Mouse (Mus musculus): ENCODE results near the gene Aspdh. TPM values are rescaled to one million over a fixed set of nuclear protein-coding genes. Genes with fewer than 3 reads are reported as not detected.

Gene Aspdh
- total RNA-seq, 2 experiments from 2014 or later: not detected

DNA sequence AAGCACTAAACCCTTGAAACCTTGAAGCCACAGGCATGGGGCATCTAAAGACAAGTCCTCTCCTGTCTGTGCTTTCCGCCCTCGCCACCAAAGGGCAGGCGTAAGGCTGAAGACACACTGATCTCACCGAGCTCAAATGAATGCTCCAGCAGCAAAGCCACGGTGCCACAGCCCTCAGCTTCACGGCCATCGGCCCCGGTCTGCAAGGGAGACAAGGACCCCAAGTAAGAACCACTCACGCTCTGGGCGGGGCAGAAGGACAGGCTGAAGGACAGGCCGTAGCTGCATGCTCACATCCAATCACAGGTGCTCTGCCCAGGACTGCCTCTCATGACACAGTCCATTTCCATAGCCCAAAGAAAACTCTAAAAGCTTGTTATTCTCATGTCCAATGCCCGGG is 29.5 kb downstream of the Aspdh start:
- DNase-seq: peak in 1 of 2 experiments; percentile 16
- intact Hi-C loops (cut with DNase I): loop anchor here (5.0 kb wide), 1 partner anchor 58 kb away; the partner anchor contains the start of gene Nr1h2

GRCm38 (mm10) chr7:44495086-44495485 is 29.9 kb downstream of the Aspdh start:
- intact Hi-C loops (cut with DNase I): loop anchor here (5.0 kb wide), 1 partner anchor 57 kb away; the partner anchor contains the start of gene Nr1h2
- no peak for DNase-seq

DNA sequence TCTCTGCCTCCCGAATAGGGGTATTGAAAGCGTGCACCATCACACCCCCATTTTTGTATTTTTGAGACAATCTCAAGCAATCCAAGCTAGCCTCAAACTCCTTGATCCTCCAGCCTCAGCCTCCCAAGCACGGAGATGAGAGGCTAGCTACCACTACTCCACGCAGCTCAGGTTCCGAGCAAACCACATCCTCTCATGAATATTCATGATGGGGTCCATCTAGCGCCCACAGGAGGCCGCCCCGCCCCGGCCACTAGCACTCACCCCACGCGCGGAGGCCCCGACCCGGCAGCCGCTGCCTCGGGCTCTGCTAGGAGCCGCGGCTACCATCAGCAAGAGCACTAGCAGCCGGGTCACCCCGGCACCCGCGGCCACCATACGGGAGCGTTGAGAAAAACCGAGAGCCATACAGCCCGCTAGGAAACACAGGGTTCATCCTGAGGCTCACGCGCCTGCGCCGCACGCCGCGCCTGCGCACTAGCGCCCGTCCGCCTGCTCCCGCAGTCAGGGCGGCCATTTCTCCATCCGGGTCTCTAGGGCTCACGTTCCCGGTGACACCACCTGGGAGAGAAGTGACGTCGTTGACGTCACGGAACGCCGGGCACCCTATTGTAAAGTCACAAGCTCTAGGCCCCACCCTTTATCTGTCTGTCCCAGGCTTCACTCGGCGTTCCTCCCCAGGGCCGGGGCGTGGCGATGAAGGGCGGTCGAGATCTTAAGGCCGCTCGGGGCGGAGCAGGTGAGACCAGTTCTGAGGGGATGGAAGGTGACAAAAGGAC is 31.0 kb downstream of the Aspdh start, which contains the start of the genes Emc10 and Fam71e1:
Emc10 (minus strand) TSS at position 538 of the 779 bp plus-strand sequence.
Fam71e1 (plus strand) TSS at position 590 of the 779 bp plus-strand sequence.
- intact Hi-C loops (cut with DNase I): loop anchor here (5.0 kb wide), 1 partner anchor 56 kb away; the partner anchor contains the start of gene Nr1h2

DNA sequence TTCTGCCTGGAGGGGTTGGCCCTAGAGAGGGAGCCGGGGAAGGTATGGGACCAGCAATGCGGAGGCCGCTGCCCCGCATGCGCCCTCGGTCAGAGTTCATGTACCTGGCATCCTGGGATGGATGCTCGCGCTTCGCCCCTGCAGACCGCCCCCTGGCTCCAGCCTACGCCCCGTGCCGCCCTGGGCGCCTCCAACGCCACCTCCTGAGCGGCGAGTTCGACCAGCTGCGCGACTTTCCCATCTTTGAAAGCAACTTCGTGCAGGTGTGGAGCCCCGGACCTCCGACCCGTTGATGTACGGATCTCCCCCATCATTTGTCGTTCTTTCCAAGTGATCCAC is 31.5 kb downstream of the Aspdh start:
- intact Hi-C loops (cut with DNase I): loop anchor here (5.0 kb wide), 1 partner anchor 56 kb away; the partner anchor contains the start of gene Nr1h2
- DNase-seq: no peak

More for the DNA sequence above, 31.0 kb downstream of the Aspdh start, which contains the start of the genes Emc10 and Fam71e1:
- peak; percentile 94 to 95 for DNase-seq

GRCm38 (mm10) chr7:44497361-44498055 is 32.3 kb downstream of the Aspdh start:
- peak in 1 of 2 experiments; percentile 11 for DNase-seq
- intact Hi-C loops (cut with DNase I): loop anchor here (5.0 kb wide), 1 partner anchor 55 kb away; the partner anchor contains the start of gene Nr1h2

- intact Hi-C loops (cut with DNase I): loop anchor here (5.0 kb wide), 1 partner anchor 53 kb away; the partner anchor contains the start of gene Nr1h2
- DNase-seq: peak in 1 of 2 experiments; percentile 11
Measured at GRCm38 (mm10) chr7:44498922-44499321, 33.7 kb downstream of the Aspdh start.

DNA sequence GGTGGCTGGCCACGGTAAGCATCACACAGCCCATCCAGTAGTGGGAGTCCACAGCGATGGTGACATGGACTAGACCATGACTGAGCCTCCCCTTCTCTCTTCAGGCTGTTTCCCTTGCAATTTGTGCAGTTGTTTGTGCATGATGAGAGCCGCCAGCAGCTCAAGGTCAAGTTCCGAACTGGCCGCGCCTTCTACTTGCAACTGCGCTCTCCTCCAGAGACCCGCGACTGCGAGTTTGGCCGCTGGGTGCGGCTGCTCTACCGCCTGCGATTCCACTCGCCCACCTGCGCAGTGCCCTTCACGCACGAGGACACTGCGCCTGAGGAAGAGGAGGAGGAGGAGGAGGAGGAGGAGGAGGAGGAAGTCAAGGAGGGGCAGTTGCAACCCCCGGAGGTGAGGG is 34.9 kb downstream of the Aspdh start:
- peak in 1 of 2 experiments; percentile 21 for DNase-seq
- intact Hi-C loops (cut with DNase I): no loop called here

- intact Hi-C loops (cut with DNase I): no loop called here
- DNase-seq: peak in 1 of 2 experiments; percentile 44
Measured at GRCm38 (mm10) chr7:44501563-44502115, 36.4 kb downstream of the Aspdh start.

- no peak for DNase-seq
- intact Hi-C loops (cut with DNase I): no loop called here
Measured at GRCm38 (mm10) chr7:44507491-44507890, 42.3 kb downstream of the Aspdh start.

Small RNAs within 50 kb of the gene (microRNA-seq; reads per million reads assigned to microRNA genes)
- gene Mir7052: 1.5 to 2.1 reads per million in 2 experiments

Other genes with a start within 250 kb of the Aspdh start
- gene Klk1b5, start 249.4 kb upstream of the Aspdh start, total RNA-seq (2021): not detected
- under 1 TPM in 1 of 2 experiments, not detected in 1; 0.42 TPM for gene Klk1, start 240.0 kb upstream of the Aspdh start, total RNA-seq (2021)
- not detected for gene Gm36864, start 229.2 kb upstream of the Aspdh start, total RNA-seq (2021)
- under 1 TPM; 0.23 to 0.30 TPM for gene 1700028J19Rik, start 218.7 kb upstream of the Aspdh start, total RNA-seq (2021)
- 1 to 10 TPM; 6.3 to 8.2 TPM for gene 2410002F23Rik, start 218.7 kb upstream of the Aspdh start, total RNA-seq (2021)
- gene Acp4, start 208.0 kb upstream of the Aspdh start, total RNA-seq (2021): not detected
- not detected for gene Gm15517, start 203.9 kb upstream of the Aspdh start, total RNA-seq (2021)
- 1 to 10 TPM; 1.6 to 2.2 TPM for gene Clec11a, start 158.5 kb upstream of the Aspdh start, total RNA-seq (2021)
- gene Shank1, start 155.1 kb upstream of the Aspdh start, total RNA-seq (2021): under 1 TPM; 0.27 to 0.28 TPM
- gene Syt3, start 81.3 kb upstream of the Aspdh start, total RNA-seq (2021): 1 to 10 TPM; 1.6 to 2.1 TPM
- gene 1700008O03Rik, start 79.6 kb upstream of the Aspdh start, total RNA-seq (2021): not detected
- gene Lrrc4b, start 36.4 kb upstream of the Aspdh start, total RNA-seq (2021): under 1 TPM in 1 of 2 experiments, not detected in 1; 0.20 TPM
- gene Josd2, start 2.6 kb downstream of the Aspdh start, total RNA-seq (2021): 10 to 100 TPM; 48.7 to 49.2 TPM
- 10 to 100 TPM; 42.4 to 43.5 TPM for gene Emc10, start 31.1 kb downstream of the Aspdh start, total RNA-seq (2021)
- 1 to 10 TPM; 3.9 to 4.4 TPM for gene Fam71e1, start 31.2 kb downstream of the Aspdh start, total RNA-seq (2021)
- gene Mybpc2, start 59.3 kb downstream of the Aspdh start, total RNA-seq (2021): 1,000 to 10,000 TPM; 4,354 to 5,208 TPM
- not detected for gene Spib, start 66.7 kb downstream of the Aspdh start, total RNA-seq (2021)
- 1 to 10 TPM; 5.6 to 6.7 TPM for gene Pold1, start 83.5 kb downstream of the Aspdh start, total RNA-seq (2021)
- 10 to 100 TPM; 28.9 to 31.1 TPM for gene Nr1h2, start 88.6 kb downstream of the Aspdh start, total RNA-seq (2021)
- under 1 TPM; 0.30 to 0.54 TPM for gene Napsa, start 107.0 kb downstream of the Aspdh start, total RNA-seq (2021)
- gene Kcnc3, start 125.3 kb downstream of the Aspdh start, total RNA-seq (2021): 1 to 10 TPM; 5.3 to 5.7 TPM
- gene Myh14, start 205.5 kb downstream of the Aspdh start, total RNA-seq (2021): 10 to 100 TPM; 22.5 to 29.7 TPM
- not detected for gene Izumo2, start 243.4 kb downstream of the Aspdh start, total RNA-seq (2021)